Mouse (Mus musculus): ENCODE results near the gene Gm382. TPM values are rescaled to one million over a fixed set of nuclear protein-coding genes. Genes with fewer than 3 reads are reported as not detected.

Gm382 gene
- not detected in 2 replicates for polyA plus RNA-seq (2016; fragmentation: Nextera tagmentation; extraction: Ambion mirVana)

DNA sequence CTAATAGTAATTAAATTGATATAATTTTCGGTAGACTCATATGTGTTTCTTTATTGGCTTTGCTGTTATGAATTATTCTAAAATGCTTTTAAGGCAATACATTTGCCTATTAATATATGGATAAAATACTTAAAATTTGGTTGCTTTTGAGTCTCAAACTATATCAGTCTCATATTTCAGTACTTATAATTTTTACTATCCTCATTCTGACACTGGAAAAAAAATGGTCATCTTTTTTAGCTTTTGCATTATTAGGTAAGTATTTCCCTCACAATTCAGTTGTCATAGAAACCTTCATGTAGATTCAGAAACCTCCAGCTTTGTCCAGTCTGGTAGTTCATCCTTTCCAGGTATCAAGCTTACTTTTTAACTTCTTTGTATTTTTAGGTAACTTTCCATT is at the start of gene Gm382:
TSS of gene Gm382 (plus strand) at position 301 of the 400 bp plus-strand sequence.
- Histone ChIP-seq H3K4me2 (no peak within 1 kb of the TSS), H3K4me3 (replicated peaks) (no peak within 1 kb of the TSS), H3K9ac (no peak within 1 kb of the TSS), H3K4me1 (no peaks in the 10 kb centered on the region), H3K27me3 (no peaks in the 10 kb centered on the region), H3K36me3 (replicated peaks) (no peaks in the 10 kb centered on the region), H3K9me3 (no peaks in the 10 kb centered on the region), H3K27ac (no peak within 1 kb of the TSS)
- ATAC-seq (ENCODE audit: low FRiP score): no peak
- 91% methylated on average over 1 of the region's 1 CpGs for WGBS

DNA sequence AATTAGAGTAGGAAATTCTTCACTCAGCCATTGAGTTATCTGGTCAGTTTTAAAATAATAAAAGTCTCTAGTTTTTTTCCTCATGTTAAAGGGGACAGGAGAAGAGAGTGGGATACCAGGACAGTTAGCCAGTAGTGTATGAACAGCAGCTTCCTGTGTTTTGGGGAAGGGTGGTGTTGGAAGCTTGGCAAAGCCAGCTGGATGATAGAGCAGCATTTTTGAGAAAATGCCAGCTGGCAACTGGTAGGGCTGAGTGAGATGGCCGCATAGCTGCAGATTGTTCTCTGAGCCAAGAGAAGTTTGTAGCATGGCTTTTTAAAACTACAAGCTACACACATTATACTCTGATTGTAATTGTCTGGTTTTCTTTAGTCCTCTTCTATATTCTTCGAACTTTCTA is 30.4 kb downstream of the Gm382 start:
- H3K36me3 ChIP-seq (replicated peaks): no peaks in the 10 kb centered on the region
- no peak overlapping the region for H3K9ac ChIP-seq
- no peaks in the 10 kb centered on the region for H3K9me3 ChIP-seq
- no peak overlapping the region for H3K27ac ChIP-seq
- no peak overlapping the region for H3K4me2 ChIP-seq
- no peaks in the 10 kb centered on the region for H3K4me1 ChIP-seq
- H3K27me3 ChIP-seq: no peaks in the 10 kb centered on the region
- no peak overlapping the region for H3K4me3 ChIP-seq (replicated peaks)
- 83% methylated on average over 2 of the region's 2 CpGs for WGBS
- no peak for ATAC-seq (ENCODE audit: low FRiP score)

DNA sequence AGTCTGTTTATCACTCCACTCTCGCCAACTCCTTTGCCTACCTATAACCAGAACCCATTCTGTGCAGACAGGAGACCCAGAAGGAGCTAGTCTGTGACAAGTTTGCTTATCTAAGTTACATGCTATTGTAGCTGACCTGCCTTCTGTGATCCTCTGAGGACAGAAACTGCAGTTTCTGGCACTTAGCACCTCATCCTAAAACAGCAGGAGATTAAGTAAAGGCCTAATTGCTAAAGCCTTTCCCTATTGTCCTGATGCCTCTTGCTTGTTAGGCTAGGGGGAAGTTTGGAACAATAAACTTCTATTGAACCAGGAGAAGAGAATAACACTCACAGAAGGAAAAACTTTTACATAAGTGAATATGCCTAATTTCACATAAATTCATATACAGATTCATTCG is 51.5 kb downstream of the Gm382 start:
- Histone ChIP-seq H3K36me3 (replicated peaks) (no peaks in the 10 kb centered on the region), H3K4me3 (replicated peaks) (no peak overlapping the region), H3K27ac (no peak overlapping the region), H3K9me3 (no peaks in the 10 kb centered on the region), H3K27me3 (no peaks in the 10 kb centered on the region), H3K4me2 (no peak overlapping the region), H3K9ac (no peak overlapping the region), H3K4me1 (no peaks in the 10 kb centered on the region)
- 74% methylated on average over 2 of the region's 2 CpGs for WGBS
- no peak for ATAC-seq (ENCODE audit: low FRiP score)

DNA sequence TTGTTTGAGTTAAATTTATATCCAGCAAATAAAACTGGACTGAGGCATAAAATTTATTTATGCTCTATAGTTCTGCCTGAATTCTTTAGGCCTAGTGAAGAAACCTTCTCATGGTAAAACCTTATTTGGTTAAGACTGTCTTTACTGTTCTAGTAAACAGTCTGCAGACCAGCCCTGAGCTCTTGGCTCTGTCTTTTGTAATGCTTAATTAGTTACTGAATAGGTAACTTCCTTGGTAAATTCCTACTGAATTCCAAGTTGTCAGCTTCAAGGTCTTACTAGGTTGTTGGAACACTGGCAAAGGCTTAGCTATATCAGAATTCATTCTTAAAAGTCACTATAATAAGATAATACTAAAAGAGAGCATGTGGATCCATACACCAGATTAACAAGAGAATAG is 53.3 kb downstream of the Gm382 start:
- no peaks in the 10 kb centered on the region for H3K27me3 ChIP-seq
- no peak overlapping the region for H3K4me3 ChIP-seq (replicated peaks)
- no peak overlapping the region for H3K27ac ChIP-seq
- no peaks in the 10 kb centered on the region for H3K4me1 ChIP-seq
- H3K4me2 ChIP-seq: no peak overlapping the region
- H3K9ac ChIP-seq: no peak overlapping the region
- no peak for ATAC-seq (ENCODE audit: low FRiP score)
- H3K36me3 ChIP-seq (replicated peaks): no peaks in the 10 kb centered on the region
- H3K9me3 ChIP-seq: no peaks in the 10 kb centered on the region

DNA sequence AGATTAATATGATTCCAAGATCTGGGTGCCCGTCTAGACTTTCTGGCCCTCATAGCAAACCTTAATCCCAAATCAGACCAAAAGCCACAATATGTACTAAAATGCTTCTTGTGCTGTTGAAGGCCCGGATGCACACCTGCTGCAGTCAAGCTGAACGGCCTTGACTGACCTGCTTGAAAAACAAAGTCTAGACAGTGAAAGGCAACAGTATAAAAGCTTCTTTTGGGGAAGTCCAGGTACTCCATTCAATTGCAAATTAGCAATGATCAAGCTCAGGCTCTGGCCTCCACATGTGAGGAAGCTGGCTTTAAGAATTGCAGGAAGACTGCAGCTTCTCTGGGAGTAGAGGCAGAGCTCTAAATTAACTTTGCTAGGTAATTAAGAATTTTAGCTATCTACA is 54.2 kb downstream of the Gm382 start:
- Histone ChIP-seq H3K4me3 (replicated peaks) (no peak overlapping the region), H3K9ac (no peak overlapping the region), H3K4me1 (no peaks in the 10 kb centered on the region), H3K27ac (no peak overlapping the region), H3K9me3 (no peaks in the 10 kb centered on the region), H3K27me3 (no peaks in the 10 kb centered on the region), H3K36me3 (replicated peaks) (no peaks in the 10 kb centered on the region), H3K4me2 (no peak overlapping the region)
- WGBS: 77% methylated on average over 3 of the region's 3 CpGs
- ATAC-seq (ENCODE audit: low FRiP score): no peak

DNA sequence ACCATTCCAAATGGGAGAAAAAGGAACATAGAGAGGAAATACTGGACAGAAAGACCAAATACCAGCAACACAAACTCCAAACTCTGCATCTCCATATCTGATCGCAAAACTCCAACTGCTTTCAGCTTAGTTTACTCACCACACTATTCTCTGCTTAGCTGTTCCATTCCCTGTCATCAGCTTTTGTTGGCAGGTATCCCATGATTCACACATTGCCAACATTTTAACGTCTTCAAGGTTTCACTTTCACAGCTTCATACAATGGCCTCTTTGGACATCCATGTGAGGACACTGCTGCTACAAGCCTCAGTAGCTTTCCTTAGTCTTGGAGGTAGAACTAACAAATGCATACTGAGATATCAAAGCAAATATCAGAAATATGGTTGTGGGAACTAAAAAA is 64.6 kb downstream of the Gm382 start:
- Histone ChIP-seq H3K4me2 (no peak overlapping the region), H3K9ac (no peak overlapping the region), H3K9me3 (no peaks in the 10 kb centered on the region), H3K4me1 (no peaks in the 10 kb centered on the region), H3K27ac (no peak overlapping the region), H3K36me3 (replicated peaks) (no peaks in the 10 kb centered on the region), H3K4me3 (replicated peaks) (no peak overlapping the region), H3K27me3 (no peaks in the 10 kb centered on the region)
- ATAC-seq (ENCODE audit: low FRiP score): no peak
- WGBS: 90% methylated on average over 2 of the region's 2 CpGs

Other genes starting within 250 kb of the Gm382 start
- gene 4932411N23Rik, start 224.1 kb upstream of the Gm382 start, polyA plus RNA-seq (2016; fragmentation: Nextera tagmentation; extraction: Ambion mirVana): not detected in 2 replicates

Measured in forebrain, embryonic 12.5 days (tissue).